Mouse (Mus musculus): ENCODE measurements around the gene Fam170b. TPM values are rescaled to one million over a fixed set of nuclear protein-coding genes. Genes with fewer than 3 reads are reported as not detected.
A peak's percentile ranks its signal among the peaks of the same experiment; 100 is the strongest.

The Fam170b gene
- not detected in 2 replicates for total RNA-seq (2014; fragmentation: Nextera tagmentation)
- not detected in 2 replicates for total RNA-seq (2017)

DNA sequence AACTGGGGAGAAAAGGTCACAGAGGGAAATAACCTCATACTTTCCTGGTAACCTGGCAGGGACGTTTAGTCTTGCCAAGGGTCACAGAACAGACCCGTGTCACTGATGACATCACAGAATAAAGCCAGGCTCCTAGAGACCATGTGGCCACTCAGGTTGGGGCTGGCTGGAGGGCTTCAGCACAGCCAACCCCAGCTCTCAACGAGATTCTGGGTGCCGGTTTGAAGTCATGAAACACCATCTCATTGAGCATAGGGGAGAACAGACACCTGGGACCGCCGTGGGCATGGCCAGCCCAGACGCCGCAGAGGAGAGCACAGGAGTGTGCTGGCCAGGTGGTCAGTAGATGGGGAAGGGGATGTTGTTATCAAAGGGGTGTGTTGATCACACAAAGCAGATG is at the start of gene Fam170b:
Gene Fam170b (plus strand): TSS at position 116 of the 400 bp plus-strand sequence.
- ATAC-seq (replicated peaks; ENCODE audit: low FRiP score, low TSS enrichment, poor library complexity, severe bottlenecking) = no peak

DNA sequence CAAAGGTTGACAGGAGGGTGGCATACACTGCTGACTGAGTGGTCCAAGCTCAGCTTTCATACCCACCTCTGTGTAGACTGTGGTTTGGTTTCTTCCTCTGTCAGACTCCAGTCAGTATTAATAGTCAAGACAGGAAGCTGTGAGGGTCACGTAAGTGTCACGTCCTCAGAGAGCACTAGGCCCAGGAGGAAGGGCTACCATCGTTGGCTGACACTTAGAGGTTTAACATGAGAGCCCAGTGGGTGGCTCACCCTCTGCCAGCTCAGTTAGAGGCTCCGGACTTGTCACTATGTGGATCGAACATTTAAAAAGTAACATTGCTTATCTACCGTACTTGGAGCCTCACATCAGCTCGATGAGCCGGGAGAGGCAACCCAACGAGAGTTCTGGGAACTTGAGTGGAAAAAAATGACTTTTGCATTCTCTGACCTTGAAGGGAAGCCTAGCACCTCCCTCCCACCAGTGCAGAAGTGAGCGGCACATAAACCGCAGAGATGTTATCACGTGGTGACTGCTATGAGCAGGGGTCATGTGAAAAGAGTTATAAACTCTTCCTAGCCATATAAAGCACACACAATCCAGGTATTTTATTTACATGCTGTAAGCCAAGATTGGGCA is 49.5 kb upstream of the Fam170b start:
- ATAC-seq (replicated peaks; ENCODE audit: low FRiP score, low TSS enrichment, poor library complexity, severe bottlenecking) = 0 out of 2 replicates have a peak, but pooled peaks have one; percentile 50

DNA sequence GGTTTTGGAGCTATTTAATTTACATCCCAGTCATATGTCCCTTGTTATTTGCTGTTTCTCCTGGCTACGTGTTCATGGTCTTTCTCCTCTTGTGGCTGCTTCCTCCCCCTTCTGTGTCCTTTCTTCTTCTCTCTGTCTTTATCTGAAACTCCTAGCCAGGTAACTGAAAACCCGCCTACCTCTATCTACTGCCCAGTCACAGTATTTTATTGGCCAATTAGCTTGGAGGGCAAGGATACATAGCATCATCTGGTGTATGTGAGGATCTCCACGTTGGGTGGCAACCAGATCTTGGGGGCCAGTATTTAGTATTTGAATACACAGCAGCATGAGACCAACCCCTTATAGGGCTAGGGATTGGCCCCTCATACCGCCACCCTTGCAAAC is 49.0 kb upstream of the Fam170b start:
- ATAC-seq (replicated peaks; ENCODE audit: low FRiP score, low TSS enrichment, poor library complexity, severe bottlenecking) = no peak

DNA sequence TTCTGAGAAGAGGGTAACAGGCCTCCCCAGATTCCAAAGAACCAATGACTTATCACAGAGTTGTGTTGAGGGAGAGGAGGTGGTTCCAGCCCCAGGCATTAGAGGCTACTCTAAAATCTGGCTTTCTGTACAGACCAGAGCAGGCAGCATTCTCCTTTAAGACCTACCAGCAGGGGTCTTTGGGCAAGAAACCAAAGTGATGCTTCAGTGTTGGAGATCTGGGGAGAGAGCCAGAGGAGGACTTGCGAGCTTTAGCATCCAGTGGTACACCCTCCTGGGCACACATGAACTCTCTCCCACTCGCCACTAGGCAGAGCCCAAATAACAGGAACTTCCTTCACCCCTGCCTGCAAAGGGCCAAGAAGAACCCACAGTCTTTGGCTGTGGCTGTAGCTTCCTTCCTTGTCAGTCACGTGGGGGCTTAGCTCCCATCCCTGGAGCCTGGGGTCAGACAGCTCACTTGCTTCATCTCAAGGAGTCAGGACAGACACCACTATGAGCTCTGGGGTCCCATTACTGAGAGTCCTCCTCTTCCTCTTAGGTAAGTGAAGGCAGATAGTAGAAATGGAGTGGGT is 48.1 kb upstream of the Fam170b start, which contains the start of gene Tmem273:
Gene Tmem273 (plus strand): TSS at position 408 of the 575 bp plus-strand sequence.
- no peak for ATAC-seq (replicated peaks; ENCODE audit: low FRiP score, low TSS enrichment, poor library complexity, severe bottlenecking)

DNA sequence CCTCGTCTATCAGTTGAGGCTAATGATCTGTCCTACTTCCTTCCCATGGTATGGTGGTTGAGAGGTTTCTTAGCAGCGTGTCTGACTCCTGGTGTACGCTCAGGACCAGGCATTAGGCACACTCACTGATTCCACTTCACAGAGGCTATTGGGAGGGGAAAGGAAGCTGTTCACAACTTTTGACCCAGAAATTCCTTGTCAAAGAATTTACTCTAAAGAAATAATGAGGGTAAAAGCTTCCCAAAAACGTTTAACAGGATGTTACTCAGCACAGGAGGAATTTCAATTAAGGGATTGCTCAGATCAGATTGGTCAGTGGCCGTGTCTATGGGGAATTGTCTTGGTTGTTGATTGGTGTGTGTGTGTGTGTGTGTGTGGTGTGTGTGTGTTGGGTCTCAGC is 46.1 kb upstream of the Fam170b start:
- no peak for ATAC-seq (replicated peaks; ENCODE audit: low FRiP score, low TSS enrichment, poor library complexity, severe bottlenecking)

DNA sequence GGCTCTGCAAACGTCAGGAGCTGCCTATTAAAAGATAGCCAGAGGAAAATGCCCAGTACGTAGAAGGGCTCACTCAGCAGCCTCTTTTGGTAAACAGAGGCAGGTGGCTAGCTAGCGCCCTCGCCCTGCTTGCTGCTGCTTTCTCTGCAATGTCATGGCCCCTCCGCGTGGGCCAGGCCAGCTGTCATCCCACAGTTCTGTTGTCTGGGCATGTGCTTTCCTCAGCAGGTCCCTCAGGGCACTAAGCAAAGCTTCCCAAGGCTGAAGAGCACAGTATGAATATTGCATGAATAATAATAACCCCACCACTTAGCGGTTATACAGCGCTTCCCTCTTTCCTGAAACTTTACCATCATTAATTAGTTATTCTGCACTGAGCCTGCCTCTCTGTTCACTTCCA is 37.4 kb upstream of the Fam170b start:
- no peak for ATAC-seq (replicated peaks; ENCODE audit: low FRiP score, low TSS enrichment, poor library complexity, severe bottlenecking)

DNA sequence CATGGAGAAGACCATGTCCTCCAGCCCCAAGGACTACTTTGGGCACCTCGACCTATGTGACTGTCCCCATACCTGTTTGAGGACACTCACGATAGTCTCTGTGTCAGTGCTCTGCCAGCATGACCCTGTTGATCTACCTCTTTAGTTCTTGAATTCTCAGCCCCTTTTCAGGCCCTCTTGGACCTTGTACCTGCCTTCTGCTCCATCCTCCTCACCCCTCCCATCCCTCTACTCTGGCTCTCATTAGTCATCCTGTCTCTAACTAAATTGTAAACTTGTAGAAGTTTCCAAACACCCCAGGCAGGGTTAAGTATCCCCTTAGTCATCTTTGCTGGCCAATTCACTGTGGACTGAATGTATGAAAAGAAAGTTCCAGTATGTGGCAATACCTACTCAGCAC is 36.0 kb upstream of the Fam170b start:
- ATAC-seq (replicated peaks; ENCODE audit: low FRiP score, low TSS enrichment, poor library complexity, severe bottlenecking) = no peak

DNA sequence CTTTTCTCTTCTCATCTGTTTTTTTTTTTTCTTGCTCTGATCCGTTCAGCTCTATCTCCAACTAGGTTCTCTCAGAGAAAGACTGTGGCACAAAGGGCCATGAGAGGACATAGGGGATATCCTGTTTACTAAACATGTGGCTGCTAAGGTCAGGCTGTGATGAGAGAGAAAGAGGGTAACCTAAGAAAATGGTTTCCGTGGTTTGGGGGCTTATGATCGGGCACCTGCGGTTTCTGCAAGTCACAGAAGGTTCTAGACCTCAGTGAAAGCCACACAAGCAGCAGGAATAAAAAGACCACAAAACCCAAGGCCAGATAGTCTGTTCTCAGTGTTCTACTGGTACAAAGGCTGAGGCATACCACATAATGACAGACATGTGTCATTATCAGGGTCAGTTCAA is 35.4 kb upstream of the Fam170b start:
- no peak for ATAC-seq (replicated peaks; ENCODE audit: low FRiP score, low TSS enrichment, poor library complexity, severe bottlenecking)

DNA sequence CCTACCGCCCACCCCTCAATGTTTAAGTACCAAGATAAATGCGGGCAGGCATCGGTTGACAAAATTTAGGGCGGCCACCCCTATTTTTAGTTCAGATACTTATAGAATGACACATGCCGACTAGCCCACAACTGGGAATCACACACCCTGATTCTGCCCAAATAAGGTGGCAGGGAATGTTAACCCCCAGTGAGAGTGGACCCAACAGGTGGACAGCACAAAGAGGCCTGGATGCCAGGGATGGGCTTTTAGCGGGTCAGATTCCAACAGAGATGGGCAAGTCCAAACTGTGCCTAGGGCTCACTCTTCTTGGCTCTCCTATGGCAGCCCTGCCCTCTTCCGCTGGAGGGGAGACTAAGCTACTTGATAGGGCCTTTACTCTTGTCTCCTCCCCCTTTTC is 33.7 kb upstream of the Fam170b start:
- no peak for ATAC-seq (replicated peaks; ENCODE audit: low FRiP score, low TSS enrichment, poor library complexity, severe bottlenecking)

DNA sequence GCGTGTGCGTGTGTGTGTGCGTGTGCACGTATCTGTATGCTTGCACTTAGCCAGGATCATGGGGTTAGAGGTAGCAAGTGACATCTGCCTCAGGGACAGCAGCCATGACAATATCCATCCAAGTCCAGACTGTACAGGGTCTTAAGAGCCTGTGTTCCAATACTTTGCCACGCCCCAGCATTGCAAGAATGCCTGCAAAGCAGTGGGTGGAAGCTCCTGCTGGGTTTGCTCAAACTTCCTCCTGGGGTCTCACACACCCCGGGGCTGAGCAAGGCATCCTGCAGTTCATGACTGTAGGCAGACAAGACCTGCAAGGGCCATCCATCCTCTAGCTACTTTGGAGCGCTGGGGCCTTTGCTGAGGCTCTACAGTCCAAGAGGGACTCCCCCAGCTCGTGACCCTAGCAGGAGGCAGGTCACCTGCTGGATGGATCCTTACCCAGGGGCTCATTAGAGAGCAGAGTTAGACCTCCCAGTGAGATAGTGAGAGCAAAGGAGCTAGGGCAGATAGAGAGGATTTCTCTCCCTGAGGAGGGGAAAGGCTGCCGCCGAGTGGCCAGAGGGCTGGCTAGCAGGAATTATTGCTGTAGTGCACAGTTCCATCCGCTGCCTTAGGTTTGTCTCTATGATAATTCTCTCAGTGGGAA is 32.6 kb upstream of the Fam170b start:
- no peak for ATAC-seq (replicated peaks; ENCODE audit: low FRiP score, low TSS enrichment, poor library complexity, severe bottlenecking)

DNA sequence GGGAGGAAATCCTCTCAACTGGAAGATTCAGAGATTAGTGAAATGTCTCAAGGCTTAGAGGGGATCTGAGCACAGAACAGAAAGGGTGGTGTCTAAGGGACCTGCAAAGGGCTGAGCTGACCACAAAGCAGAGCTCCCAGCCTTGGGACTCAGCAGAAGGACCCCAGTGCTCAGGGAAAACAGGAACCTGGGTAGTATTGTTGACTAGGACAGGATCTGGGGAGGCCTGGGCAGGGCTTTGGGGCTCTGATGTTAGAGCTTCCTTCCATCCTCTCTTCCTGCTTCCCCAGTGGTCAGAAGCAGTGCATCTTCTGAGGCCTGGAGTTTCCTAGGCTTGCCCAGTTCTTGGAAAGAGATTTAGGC is 32.1 kb upstream of the Fam170b start:
- ATAC-seq (replicated peaks; ENCODE audit: low FRiP score, low TSS enrichment, poor library complexity, severe bottlenecking) = no peak

DNA sequence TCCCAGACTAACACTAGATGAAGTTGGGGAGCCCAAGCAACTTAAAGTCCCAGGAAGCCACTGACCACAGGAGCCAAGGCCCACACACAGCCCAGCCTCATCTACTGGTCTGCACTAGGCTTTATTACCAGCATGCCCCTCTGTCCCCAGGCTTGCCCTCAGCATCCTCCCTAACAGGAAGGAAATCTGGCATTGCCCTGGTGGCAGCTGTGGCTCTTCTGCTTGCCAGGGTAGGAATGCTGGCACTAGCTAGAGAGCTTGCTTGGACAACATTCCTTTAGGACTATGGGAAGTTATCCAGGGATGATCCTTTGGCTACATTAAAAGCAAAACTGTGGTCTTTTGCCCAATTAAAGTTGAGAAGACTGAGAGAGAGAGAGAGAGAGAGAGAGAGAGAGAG is 23.7 kb upstream of the Fam170b start:
- no peak for ATAC-seq (replicated peaks; ENCODE audit: low FRiP score, low TSS enrichment, poor library complexity, severe bottlenecking)

DNA sequence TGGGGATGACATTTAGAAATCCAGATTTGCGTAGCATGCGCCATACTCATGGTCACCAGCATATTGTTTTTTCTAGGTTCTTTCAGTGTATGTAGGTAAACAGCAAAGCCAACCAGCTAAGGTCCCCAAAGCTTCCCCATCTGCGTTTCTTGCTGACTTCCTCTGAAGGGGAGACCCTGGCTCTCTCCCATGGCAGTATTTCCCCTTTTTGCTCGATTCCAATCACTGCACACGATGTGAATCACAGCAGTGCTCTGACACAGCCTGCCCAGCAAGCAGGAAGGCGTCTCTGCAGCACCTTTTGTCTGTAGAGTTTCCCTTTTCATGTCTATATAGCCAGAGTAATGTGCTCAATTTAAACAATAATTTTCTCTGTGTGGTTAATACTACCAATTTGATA is 21.3 kb upstream of the Fam170b start:
- ATAC-seq (replicated peaks; ENCODE audit: low FRiP score, low TSS enrichment, poor library complexity, severe bottlenecking) = no peak

DNA sequence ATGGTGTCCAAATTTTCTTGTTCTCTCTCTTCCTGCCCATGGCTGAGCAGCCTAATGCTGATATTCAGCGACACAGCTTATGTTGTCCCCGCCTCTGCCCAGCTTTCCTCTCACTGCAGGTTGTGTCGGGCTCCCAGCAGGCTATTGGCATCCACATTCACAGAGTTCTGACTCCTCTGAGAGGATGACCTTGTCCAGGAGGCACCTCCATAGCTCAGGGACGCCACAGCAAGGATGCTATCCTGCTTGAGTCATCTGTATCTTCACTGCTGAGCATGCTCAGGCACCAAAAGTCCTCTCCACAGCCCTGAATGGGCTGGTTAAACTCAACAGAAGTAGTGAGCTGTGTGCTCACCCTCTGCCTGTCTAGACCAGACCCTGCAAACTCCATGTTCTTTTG is 18.8 kb upstream of the Fam170b start:
- no peak for ATAC-seq (replicated peaks; ENCODE audit: low FRiP score, low TSS enrichment, poor library complexity, severe bottlenecking)

DNA sequence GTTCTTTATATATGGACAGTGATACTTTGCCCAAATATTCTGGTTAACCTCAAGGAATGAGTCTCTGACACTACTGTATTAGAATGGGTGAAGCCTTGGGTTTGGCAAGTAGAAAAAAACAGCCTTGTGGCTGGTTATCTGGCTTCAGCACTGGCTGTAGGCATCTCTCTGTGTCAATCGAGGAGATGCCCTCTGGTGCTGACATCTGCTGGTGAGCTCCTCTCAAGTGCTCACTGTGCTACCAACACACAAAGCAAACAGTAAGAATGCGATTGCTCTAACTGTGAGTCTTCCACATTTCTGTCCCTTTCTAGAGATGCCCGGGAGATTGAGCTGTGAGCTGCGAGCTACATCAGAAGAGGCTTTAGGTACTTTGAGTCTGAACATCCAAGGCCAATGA is 17.2 kb upstream of the Fam170b start:
- no peak for ATAC-seq (replicated peaks; ENCODE audit: low FRiP score, low TSS enrichment, poor library complexity, severe bottlenecking)

DNA sequence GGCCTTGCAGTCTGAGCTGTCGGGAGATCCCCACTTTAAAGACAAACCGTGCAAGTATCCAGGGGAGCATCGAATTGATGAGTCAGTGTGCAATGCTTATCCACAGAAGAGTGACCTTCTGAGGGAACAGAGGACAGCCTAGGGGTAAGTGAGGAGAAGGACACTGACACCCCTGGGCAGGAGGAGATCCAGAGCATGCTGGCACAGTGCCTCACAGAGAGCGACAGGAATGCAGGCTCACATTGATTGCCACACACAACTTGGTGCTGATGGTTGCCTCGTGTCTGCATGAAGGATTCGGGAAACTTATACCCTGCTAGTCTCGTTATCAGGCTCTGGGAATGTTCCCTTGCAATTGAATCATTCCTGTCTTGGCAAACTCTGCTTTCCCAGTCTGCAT is 16.5 kb upstream of the Fam170b start:
- ATAC-seq (replicated peaks; ENCODE audit: low FRiP score, low TSS enrichment, poor library complexity, severe bottlenecking) = no peak

DNA sequence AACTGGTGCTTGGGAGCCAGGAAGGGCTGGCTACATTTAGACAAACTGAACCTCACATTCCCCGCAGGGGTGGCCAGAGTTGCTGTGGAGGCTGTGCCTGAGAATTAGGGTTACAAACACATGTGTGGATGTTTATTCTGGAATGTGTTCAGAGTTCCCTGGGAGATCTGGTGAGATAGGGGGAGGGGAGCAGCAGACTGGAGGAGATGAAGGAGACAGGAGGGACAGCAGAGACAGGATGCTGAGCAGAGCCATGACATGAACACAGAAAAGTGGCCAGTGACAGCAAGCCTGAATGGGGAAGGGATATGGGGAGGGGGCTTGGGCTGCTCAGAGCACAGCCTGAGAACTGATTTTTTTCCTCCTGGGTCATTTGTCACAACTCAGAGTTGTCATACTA is 14.5 kb upstream of the Fam170b start:
- ATAC-seq (replicated peaks; ENCODE audit: low FRiP score, low TSS enrichment, poor library complexity, severe bottlenecking) = no peak

DNA sequence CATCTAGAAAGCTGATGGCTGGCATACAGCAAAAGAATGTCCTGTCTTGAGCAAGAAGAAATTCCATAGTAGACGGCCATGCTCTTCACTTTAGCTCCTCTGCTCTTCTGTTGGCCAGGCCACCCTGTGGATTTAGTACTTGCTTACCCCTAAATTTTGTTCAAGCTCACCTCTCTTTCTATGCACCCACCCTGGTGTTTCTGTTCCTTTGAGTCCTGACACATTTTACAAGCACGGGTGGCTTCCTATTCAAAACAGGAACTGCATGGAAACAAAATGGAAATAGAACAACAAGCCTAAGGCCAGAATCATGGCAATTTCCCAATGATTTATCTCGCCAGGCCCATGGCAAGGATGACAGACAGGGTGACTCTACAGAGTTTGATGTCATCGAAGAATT is 10.9 kb upstream of the Fam170b start:
- no peak for ATAC-seq (replicated peaks; ENCODE audit: low FRiP score, low TSS enrichment, poor library complexity, severe bottlenecking)

DNA sequence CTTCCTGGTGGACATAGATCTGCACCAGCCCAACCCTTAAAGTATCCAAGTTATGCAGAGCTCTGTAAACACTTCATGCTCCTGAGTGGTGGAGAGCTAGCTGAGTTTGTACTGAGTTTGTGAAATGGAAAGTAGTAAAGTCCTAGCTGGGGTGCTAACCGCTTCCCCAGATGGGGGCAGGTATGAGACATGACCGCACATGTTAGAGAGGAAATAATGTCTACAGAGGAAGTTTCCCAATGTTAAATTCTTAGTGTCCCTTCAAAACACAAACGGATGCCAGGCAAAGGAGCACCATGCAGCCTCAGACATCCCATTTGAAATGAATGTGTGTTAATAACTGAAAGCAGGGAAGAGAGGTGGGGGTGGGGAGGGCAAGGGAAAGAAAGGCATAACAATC is 9.9 kb upstream of the Fam170b start:
- ATAC-seq (replicated peaks; ENCODE audit: low FRiP score, low TSS enrichment, poor library complexity, severe bottlenecking) = no peak

DNA sequence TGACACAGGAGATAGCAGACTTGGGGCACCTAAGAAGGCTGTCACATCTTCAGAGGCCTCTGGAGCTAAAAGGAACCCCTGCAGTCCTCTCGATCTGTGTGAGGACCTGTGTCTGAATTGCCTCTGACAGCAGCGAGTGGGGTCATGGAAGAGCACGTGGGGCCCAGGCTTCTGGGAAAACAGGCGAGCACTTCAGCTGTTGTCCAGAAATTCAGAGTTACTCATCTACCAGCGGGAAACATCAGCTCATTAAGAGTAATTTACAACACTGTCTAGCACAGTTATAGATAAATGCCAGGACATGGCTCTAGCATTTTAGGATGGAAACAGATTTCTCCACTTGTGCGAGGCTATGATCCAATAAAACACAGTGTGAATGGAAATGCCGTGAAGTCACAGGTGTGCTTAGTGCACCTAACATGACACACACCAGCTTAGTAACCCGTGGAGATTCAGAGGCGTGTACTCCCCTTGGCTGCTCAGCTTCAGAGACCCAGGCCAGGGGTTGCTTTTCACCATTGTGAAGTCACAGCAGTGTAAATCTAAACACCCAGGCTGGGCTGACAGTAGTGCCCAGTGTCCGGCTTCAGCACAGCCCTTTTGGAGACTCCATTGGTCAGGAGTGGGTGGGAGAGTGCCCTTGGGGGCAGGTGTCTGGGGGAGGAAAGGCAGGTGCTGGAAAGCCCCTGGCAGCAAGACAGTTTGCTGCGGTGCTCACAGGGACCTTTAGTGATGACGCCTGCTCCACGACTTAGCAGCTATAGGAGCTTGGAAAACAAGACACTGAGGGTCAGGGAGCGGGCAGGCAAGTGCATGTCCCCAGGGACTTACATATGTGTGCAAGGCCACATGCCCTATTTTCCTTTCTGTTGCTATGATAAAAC is 9.3 kb upstream of the Fam170b start:
- ATAC-seq (replicated peaks; ENCODE audit: low FRiP score, low TSS enrichment, poor library complexity, severe bottlenecking) = no peak

All from megakaryocyte-erythroid progenitor cell, adult 5-6 weeks (primary cell).